8 mouse cellular contexts compared by ENCODE assay signal in genomic region chr11:43681472-43682414, GRCm38 (mm10). TPM values are rescaled to one million over a fixed set of nuclear protein-coding genes. Genes with fewer than 3 reads are reported as not detected.
DNase-seq lines count a peak whose midpoint lies in the region; ATAC-seq and TF ChIP-seq lines count a peak whose summit lies in the region.

Gene Pwwp2a (plus strand): TSS chr11:43681998.

- in situ Hi-C loops in CH12.LX (cut with MboI; ENCODE audit: low pct_ligation_motif_present, low pct_unique_long_range_greater_than_20kb, low sequenced_read_pairs) = no loop called here

- TF ChIP-seq EP300 in CH12.LX (IDR thresholded peaks at IDR 0.05; ENCODE audit: low read length) = no peak

- no peaks in the 10 kb centered on the region for H3K9me3 ChIP-seq in CH12.LX (replicated peaks; ENCODE audit: low read length)
- H3K9me3 ChIP-seq in forebrain, embryonic 11.5 days (ENCODE audit: control insufficient read depth, low read length) = no peaks in the 10 kb centered on the region
- H3K9me3 ChIP-seq in heart, embryonic 16.5 days (replicated peaks; ENCODE audit: control insufficient read depth, low read length) = no peaks in the 10 kb centered on the region
- no peaks in the 10 kb centered on the region for H3K9me3 ChIP-seq in liver, embryonic 15.5 days (replicated peaks)
- H3K9me3 ChIP-seq in neural tube, embryonic 12.5 days = no peaks in the 10 kb centered on the region

- WGBS in forebrain, embryonic 11.5 days = under 1% methylated on average over 51 of the region's 87 CpGs
- WGBS in heart, embryonic 16.5 days = under 1% methylated on average over 54 of the region's 87 CpGs
- under 1% methylated on average over 74 of the region's 87 CpGs for WGBS in liver, embryonic 15.5 days (ENCODE audit: insufficient replicate concordance)
- under 1% methylated on average over 79 of the region's 87 CpGs for WGBS in neural tube, embryonic 12.5 days

- H3K9ac ChIP-seq in CH12.LX (ENCODE audit: insufficient read depth, low read depth) = peak within 1 kb of the TSS; percentile 84
- H3K9ac ChIP-seq in forebrain, embryonic 11.5 days (ENCODE audit: low read length) = peak within 1 kb of the TSS; percentile 97
- H3K9ac ChIP-seq in heart, embryonic 16.5 days (ENCODE audit: low read length) = peak within 1 kb of the TSS; percentile 90
- H3K9ac ChIP-seq in liver, embryonic 15.5 days = peak within 1 kb of the TSS; percentile 95
- peak within 1 kb of the TSS; percentile 99 for H3K9ac ChIP-seq in neural tube, embryonic 12.5 days

- H3K4me1 ChIP-seq in CH12.LX (ENCODE audit: control insufficient read depth in 1 of 2, insufficient read depth in 2 of 2) = peaks cover 3 to 36% of the 10 kb centered on the region in 2 experiments; a peak in 3 of 4 replicates
- H3K4me1 ChIP-seq in forebrain, embryonic 11.5 days (replicated peaks; ENCODE audit: control insufficient read depth, insufficient read depth, low read length) = peaks cover 2% of the 10 kb centered on the region; the same call in 1 of the 2 replicates
- H3K4me1 ChIP-seq in heart, embryonic 16.5 days (ENCODE audit: control insufficient read depth, insufficient read depth, low read length) = peaks cover 8% of the 10 kb centered on the region
- peaks cover 22% of the 10 kb centered on the region for H3K4me1 ChIP-seq in liver, embryonic 15.5 days (replicated peaks)
- peaks cover 17% of the 10 kb centered on the region for H3K4me1 ChIP-seq in neural tube, embryonic 12.5 days

- DNase-seq in CH12.LX (ENCODE audit: extremely low read depth) = peak; percentile 100
- DNase-seq in c-Kit-positive CD71-positive TER-119-negative erythroid progenitor cells, embryonic 14.5 days (ENCODE audit: low read depth) = peak; percentile 98
- peak; percentile 99 for DNase-seq in forebrain, embryonic 11.5 days (ENCODE audit: low spot score)
- peak; percentile 99 for DNase-seq in kidney, postnatal 36 days
- peak; percentile 100 for DNase-seq in telencephalon, adult 2 months (ENCODE audit: low read depth, low spot score)

- dilution Hi-C loops in CH12.LX (cut with MboI; ENCODE audit: extremely low pct_ligation_motif_present, extremely low pct_unique_long_range_greater_than_20kb, low sequenced_read_pairs) = no loop called here

- H3K36me3 ChIP-seq in CH12.LX (replicated peaks in 1 of 2; ENCODE audit: control insufficient read depth in 1 of 2, insufficient read depth in 1 of 2, low read length in 1 of 2) = peaks cover 4 to 25% of the 10 kb centered on the region in 2 experiments
- H3K36me3 ChIP-seq in forebrain, embryonic 11.5 days (ENCODE audit: control insufficient read depth, insufficient read depth, low read length) = no peaks in the 10 kb centered on the region
- peaks cover 4% of the 10 kb centered on the region; the same call in 1 of the 2 replicates for H3K36me3 ChIP-seq in heart, embryonic 16.5 days (ENCODE audit: control insufficient read depth, insufficient read depth)
- peaks cover 20% of the 10 kb centered on the region for H3K36me3 ChIP-seq in liver, embryonic 15.5 days (replicated peaks)
- H3K36me3 ChIP-seq in neural tube, embryonic 12.5 days = 0 out of 2 replicates have a peak, but pooled peaks cover 5% of the 10 kb centered on the region

- TF ChIP-seq CTCF in CH12.LX (conservative IDR thresholded peaks at IDR 0.05 in 1 of 2, IDR thresholded peaks at IDR 0.05 in 1 of 2; ENCODE audit: low read depth in 2 of 2, low read length in 2 of 2) = no peak

- no peak for TF ChIP-seq RAD21 in CH12.LX (IDR thresholded peaks at IDR 0.05; ENCODE audit: low read depth, low read length)

- peaks cover 1% of the 10 kb centered on the region for H3K27me3 ChIP-seq in CH12.LX (replicated peaks)
- no peaks in the 10 kb centered on the region for H3K27me3 ChIP-seq in forebrain, embryonic 11.5 days (ENCODE audit: control insufficient read depth, insufficient read depth, low read length)
- no peaks in the 10 kb centered on the region for H3K27me3 ChIP-seq in heart, embryonic 16.5 days (ENCODE audit: control insufficient read depth, insufficient read depth, low read length)
- H3K27me3 ChIP-seq in liver, embryonic 15.5 days = no peaks in the 10 kb centered on the region
- no peaks in the 10 kb centered on the region for H3K27me3 ChIP-seq in neural tube, embryonic 12.5 days (replicated peaks)

- TF ChIP-seq POLR2A in CH12.LX (IDR thresholded peaks at IDR 0.05; ENCODE audit: low read depth, low read length) = peak; percentile 86

- H3K79me2 ChIP-seq in CH12.LX (replicated peaks; ENCODE audit: control insufficient read depth, extremely low read depth, insufficient read depth, poor library complexity, severe bottlenecking) = peaks cover 27% of the 10 kb centered on the region

- peak within 1 kb of the TSS; percentile 76 to 92 (median 87) for H3K4me3 ChIP-seq in CH12.LX (replicated peaks in 1 of 3; ENCODE audit: low read depth in 2 of 3, low read length in 2 of 3, poor library complexity in 1 of 3)
- peak within 1 kb of the TSS; percentile 96 for H3K4me3 ChIP-seq in forebrain, embryonic 11.5 days (ENCODE audit: low read depth, low read length)
- H3K4me3 ChIP-seq in heart, embryonic 16.5 days (ENCODE audit: low read length) = peak within 1 kb of the TSS; percentile 88
- peak within 1 kb of the TSS; percentile 95 for H3K4me3 ChIP-seq in liver, embryonic 15.5 days (replicated peaks)
- peak within 1 kb of the TSS; percentile 91 for H3K4me3 ChIP-seq in neural tube, embryonic 12.5 days

- H3K4me2 ChIP-seq in CH12.LX (ENCODE audit: insufficient read depth, low read depth, poor library complexity, severe bottlenecking) = peak within 1 kb of the TSS; percentile 98
- peak within 1 kb of the TSS; percentile 68 for H3K4me2 ChIP-seq in forebrain, embryonic 11.5 days (ENCODE audit: low read depth, low read length, severe bottlenecking)
- H3K4me2 ChIP-seq in heart, embryonic 16.5 days (ENCODE audit: low read depth, low read length) = peak within 1 kb of the TSS; percentile 90
- H3K4me2 ChIP-seq in liver, embryonic 15.5 days = peak within 1 kb of the TSS; percentile 93
- H3K4me2 ChIP-seq in neural tube, embryonic 12.5 days (replicated peaks) = peak within 1 kb of the TSS; percentile 85

- ATAC-seq in forebrain, embryonic 11.5 days (replicated peaks; ENCODE audit: low FRiP score) = peak; percentile 99
- ATAC-seq in heart, embryonic 16.5 days (replicated peaks; ENCODE audit: extremely low read depth, insufficient read depth, low FRiP score) = peak; percentile 98
- peak; percentile 98 for ATAC-seq in liver, embryonic 15.5 days (ENCODE audit: insufficient read depth)
- peak; percentile 99 for ATAC-seq in neural tube, embryonic 12.5 days (ENCODE audit: low FRiP score, low read depth)

- peak within 1 kb of the TSS; percentile 47 for H3K27ac ChIP-seq in CH12.LX (ENCODE audit: insufficient read depth, low read depth)
- peak within 1 kb of the TSS; percentile 90 for H3K27ac ChIP-seq in forebrain, embryonic 11.5 days (ENCODE audit: low read depth, low read length)
- H3K27ac ChIP-seq in heart, embryonic 16.5 days (ENCODE audit: low read length) = peak within 1 kb of the TSS; percentile 92
- peak within 1 kb of the TSS; percentile 91 for H3K27ac ChIP-seq in liver, embryonic 15.5 days (replicated peaks)
- peak within 1 kb of the TSS; percentile 89 for H3K27ac ChIP-seq in neural tube, embryonic 12.5 days

TF ChIP-seq in CH12.LX, 34 proteins besides CTCF, POLR2A, EP300 and RAD21 (continues in another document):
- TF ChIP-seq TCF12 (IDR thresholded peaks at IDR 0.05; ENCODE audit: low read depth, low read length) (peak; percentile 61), USF1 (IDR thresholded peaks at IDR 0.05; ENCODE audit: low read depth, low read length) (no peak), SIN3A (IDR thresholded peaks at IDR 0.05; ENCODE audit: low read length) (no peak; the same call in none of the 2 replicates), JUN (IDR thresholded peaks at IDR 0.05; ENCODE audit: insufficient read depth, low read depth, low read length) (no peak), ZKSCAN1 (IDR thresholded peaks at IDR 0.05; ENCODE audit: borderline replicate concordance, low read depth, low read length) (no peak), BHLHE40 (IDR thresholded peaks at IDR 0.05; ENCODE audit: low read depth, low read length) (peak; percentile 25; the same call in 1 of the 2 replicates), MAX (IDR thresholded peaks at IDR 0.05; ENCODE audit: low read length) (peak; percentile 20), CHD1 (IDR thresholded peaks at IDR 0.05; ENCODE audit: low read depth, low read length) (no peak), IRF4 (IDR thresholded peaks at IDR 0.05; ENCODE audit: low read depth, low read length) (peak; percentile 56; the same call in 1 of the 2 replicates), ZC3H11A (IDR thresholded peaks at IDR 0.05; ENCODE audit: low read depth, low read length) (no peak), MAFK (IDR thresholded peaks at IDR 0.05; ENCODE audit: insufficient replicate concordance, low read length) (no peak), JUND (conservative IDR thresholded peaks at IDR 0.05; ENCODE audit: low read depth, low read length) (no peak), PAX5 (IDR thresholded peaks at IDR 0.05; ENCODE audit: low read length) (no peak), SMC3 (IDR thresholded peaks at IDR 0.05; ENCODE audit: low read depth, low read length) (no peak), UBTF (IDR thresholded peaks at IDR 0.05; ENCODE audit: low read depth, low read length) (peak; percentile 81; the same call in 1 of the 2 replicates), ETS1 (conservative IDR thresholded peaks at IDR 0.05; ENCODE audit: low read depth, low read length) (no peak), ZNF384 (IDR thresholded peaks at IDR 0.05; ENCODE audit: low read depth, low read length) (no peak), MXI1 (IDR thresholded peaks at IDR 0.05; ENCODE audit: low read depth, low read length) (no peak; the same call in 1 of the 2 replicates), E2F4 (IDR thresholded peaks at IDR 0.05; ENCODE audit: insufficient replicate concordance, low read depth, low read length) (peak; percentile 38; the same call in 1 of the 2 replicates), TBP (conservative IDR thresholded peaks at IDR 0.05; ENCODE audit: low read depth, low read length) (0 out of 2 replicates have a peak, but pooled peaks have one; percentile 73), POLR2AphosphoS2 (IDR thresholded peaks at IDR 0.05; ENCODE audit: low read depth, low read length) (peak; percentile 78; the same call in 1 of the 2 replicates), USF2 (conservative IDR thresholded peaks at IDR 0.05; ENCODE audit: low read depth, low read length) (no peak)

RNA-seq across cellular contexts. Expression of gene Pwwp2a, which starts in this region (rescaled TPM):
- total RNA-seq in CH12.LX (2012; rRNA removed) (15.2 and 16.7 TPM in 2 replicates), CH12.LX (2014; rRNA removed) (11.5 and 13.0 TPM in 2 replicates)
- polyA plus RNA-seq in CH12.LX (2012; ENCODE audit: insufficient read length, low read depth) = 26.8 and 31.0 TPM in 2 replicates
- polyA plus RNA-seq in forebrain, embryonic 11.5 days (2014; fragmentation: Nextera tagmentation; extraction: Ambion mirVana) = 44.7 and 46.0 TPM in 2 replicates
- 15.5 and 17.4 TPM in 2 replicates for polyA plus RNA-seq in heart, embryonic 16.5 days (2015; fragmentation: Nextera tagmentation; extraction: Ambion mirVana)
- 8.5 and 10.5 TPM in 2 replicates for polyA plus RNA-seq in liver, embryonic 15.5 days (2015; fragmentation: Nextera tagmentation; extraction: Ambion mirVana)
- 52.4 and 53.4 TPM in 2 replicates for polyA plus RNA-seq in neural tube, embryonic 12.5 days (2016; fragmentation: Nextera tagmentation; extraction: Ambion mirVana)

Comparison
In these comparisons a context has a peak if more than half of its experiments do, and no peak if none do; other contexts are left out.
1. Peak in every context shown above with its lines: DNase-seq, ATAC-seq, H3K4me3 ChIP-seq and H3K27ac ChIP-seq.